Mouse (Mus musculus): ENCODE measurements around the gene Phf3. TPM values are rescaled to one million over a fixed set of nuclear protein-coding genes. Genes with fewer than 3 reads are reported as not detected.

The Phf3 gene
- polyA plus RNA-seq, 1 experiment from 2014 or later: 32.6 TPM

DNA sequence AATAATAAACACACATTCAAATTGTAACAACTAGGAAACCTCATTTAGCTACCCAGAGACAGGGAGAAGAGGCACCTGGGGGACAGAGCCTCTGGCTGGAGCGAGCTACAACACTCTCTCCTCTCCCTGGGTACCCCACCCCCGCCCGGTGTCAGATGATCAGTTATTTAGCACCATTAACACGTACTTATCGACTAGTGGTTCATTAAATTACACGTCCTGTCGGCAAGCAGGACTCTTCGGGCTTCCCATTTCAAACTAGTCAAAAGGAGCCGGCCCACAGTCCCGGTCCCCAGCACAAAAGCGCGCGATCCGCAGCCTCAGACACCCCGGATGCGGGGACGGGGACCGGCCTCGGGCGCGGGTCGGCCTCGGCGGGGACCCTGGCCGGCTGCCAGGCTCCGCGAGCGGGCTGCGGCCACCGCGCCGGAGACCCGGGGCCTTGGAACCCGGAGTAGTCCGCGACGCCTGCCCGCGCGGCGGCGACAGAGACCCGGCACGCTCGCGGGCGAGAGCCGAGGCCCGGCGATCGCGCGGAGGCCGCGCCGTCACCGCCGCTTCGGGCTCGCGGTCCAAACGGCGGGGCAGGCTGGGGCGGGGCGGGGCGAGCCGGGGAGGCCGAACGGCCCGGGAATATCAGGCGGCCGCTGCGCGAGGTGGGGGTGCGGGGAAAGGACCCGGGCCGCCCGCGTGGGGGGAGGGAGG, 733 bp downstream of the Phf3 start:
- WGBS: 2% methylated on average over 79 of the region's 79 CpGs

DNA sequence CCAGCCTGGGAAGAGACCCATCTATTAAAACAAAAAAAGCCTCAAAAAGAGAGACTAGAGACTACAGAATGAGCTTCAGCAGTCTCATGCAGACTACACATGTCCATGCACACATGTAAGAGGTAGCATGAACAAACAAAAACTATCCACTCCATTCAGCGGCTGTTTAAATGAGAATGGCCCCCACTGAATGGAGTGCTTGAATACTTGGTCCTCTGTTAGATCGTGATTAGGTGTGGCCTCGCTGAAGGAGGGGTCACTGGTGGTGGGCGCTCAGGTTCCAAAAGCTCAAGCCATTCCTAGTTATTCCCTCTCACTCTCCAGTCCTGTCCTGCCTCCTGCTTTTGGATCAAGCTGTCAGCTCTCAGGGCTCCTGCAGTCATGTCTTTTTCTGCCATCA, 5.9 kb downstream of the Phf3 start:
- Histone ChIP-seq H3K27ac (replicated peaks) (no peak overlapping the region), H3K9me3 (no peaks in the 10 kb centered on the region), H3K27me3 (replicated peaks; ENCODE audit: low read depth, poor library complexity, severe bottlenecking) (no peaks in the 10 kb centered on the region), H3K4me3 (no peak overlapping the region), H3K36me3 (replicated peaks) (peaks cover 10% of the 10 kb centered on the region), H3K4me1 (peaks cover 6% of the 10 kb centered on the region)
- no peak for DNase-seq (ENCODE audit: low spot score)
- 93% methylated on average over 4 of the region's 4 CpGs for WGBS

More for the DNA sequence above, 733 bp downstream of the Phf3 start:
- no peak for DNase-seq (ENCODE audit: low spot score)
- H3K4me3 ChIP-seq: peak overlapping the region; percentile 92
- peak overlapping the region; percentile 98 for H3K27ac ChIP-seq (replicated peaks)
- H3K36me3 ChIP-seq (replicated peaks): peaks cover 6% of the 10 kb centered on the region
- no peaks in the 10 kb centered on the region for H3K9me3 ChIP-seq
- H3K27me3 ChIP-seq (replicated peaks; ENCODE audit: low read depth, poor library complexity, severe bottlenecking): no peaks in the 10 kb centered on the region
- H3K4me1 ChIP-seq: peaks cover 12% of the 10 kb centered on the region

DNA sequence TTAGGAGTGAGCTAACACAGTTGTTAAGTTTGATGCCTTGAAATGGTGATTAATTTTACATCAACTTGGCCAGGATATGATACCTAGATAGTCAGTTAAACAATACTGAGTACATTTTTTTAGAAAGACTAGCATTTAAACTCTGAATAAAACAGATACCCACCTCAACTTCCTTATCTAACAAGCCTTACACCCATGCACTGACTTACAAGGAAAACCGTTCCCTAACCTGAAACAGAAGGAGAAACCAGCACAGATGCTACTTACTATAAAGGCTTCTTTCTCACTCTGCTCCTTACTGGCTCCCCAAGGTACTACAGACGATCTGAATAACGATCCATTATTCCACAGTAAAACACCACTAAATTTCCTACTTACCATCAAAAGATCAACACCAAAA, 21.2 kb downstream of the Phf3 start:
- Histone ChIP-seq H3K27me3 (replicated peaks; ENCODE audit: low read depth, poor library complexity, severe bottlenecking) (no peaks in the 10 kb centered on the region), H3K4me3 (no peak overlapping the region), H3K36me3 (replicated peaks) (peaks cover 11% of the 10 kb centered on the region), H3K4me1 (no peaks in the 10 kb centered on the region), H3K9me3 (no peaks in the 10 kb centered on the region), H3K27ac (replicated peaks) (no peak overlapping the region)
- 92% methylated on average over 3 of the region's 3 CpGs for WGBS
- DNase-seq (ENCODE audit: low spot score): no peak

DNA sequence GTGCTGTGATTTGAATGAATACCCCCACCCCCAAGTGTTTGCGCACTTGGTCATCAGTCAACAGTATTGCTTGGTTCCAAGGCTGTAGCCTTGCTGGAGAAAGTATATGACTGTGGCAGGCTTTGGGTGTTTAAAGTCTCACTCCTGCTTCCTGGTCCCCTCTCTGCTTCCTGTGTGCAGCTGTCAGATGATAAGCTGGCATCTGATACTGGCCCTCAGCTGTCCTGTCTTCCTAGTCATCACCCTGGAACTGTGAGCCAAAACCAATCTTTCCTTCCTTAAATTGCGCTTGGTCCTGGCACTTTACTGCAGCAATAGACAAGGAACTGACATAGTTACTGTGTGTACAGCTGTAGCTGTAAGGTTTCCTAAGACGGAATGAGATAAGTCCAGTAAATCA, 21.8 kb downstream of the Phf3 start:
- Histone ChIP-seq H3K4me3 (no peak overlapping the region), H3K27ac (replicated peaks) (no peak overlapping the region), H3K27me3 (replicated peaks; ENCODE audit: low read depth, poor library complexity, severe bottlenecking) (no peaks in the 10 kb centered on the region), H3K4me1 (no peaks in the 10 kb centered on the region), H3K36me3 (replicated peaks) (peaks cover 11% of the 10 kb centered on the region), H3K9me3 (no peaks in the 10 kb centered on the region)
- 93% methylated on average over 3 of the region's 3 CpGs for WGBS
- no peak for DNase-seq (ENCODE audit: low spot score)

DNA sequence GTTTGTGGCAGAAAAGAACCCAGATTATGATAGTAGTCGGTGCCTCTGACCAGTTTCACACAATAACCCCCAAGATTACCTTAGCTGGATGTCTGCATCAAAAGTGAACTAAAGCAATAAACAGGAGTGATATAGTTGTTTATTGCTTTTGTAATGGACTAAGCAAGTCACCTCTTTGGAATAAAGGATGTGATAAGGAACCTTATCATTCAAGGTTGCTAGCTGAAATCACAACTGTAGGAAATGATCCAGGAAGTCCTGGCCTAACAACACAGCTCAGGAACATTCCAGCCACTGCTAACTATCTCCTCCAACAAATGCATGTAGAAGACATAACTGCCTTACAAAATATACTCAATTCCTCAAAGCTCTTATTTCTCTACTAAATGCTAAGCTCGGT, 22.8 kb downstream of the Phf3 start:
- Histone ChIP-seq H3K27ac (replicated peaks) (no peak overlapping the region), H3K4me3 (no peak overlapping the region), H3K4me1 (no peaks in the 10 kb centered on the region), H3K36me3 (replicated peaks) (peaks cover 11% of the 10 kb centered on the region), H3K9me3 (no peaks in the 10 kb centered on the region), H3K27me3 (replicated peaks; ENCODE audit: low read depth, poor library complexity, severe bottlenecking) (no peaks in the 10 kb centered on the region)
- 95% methylated on average over 2 of the region's 2 CpGs for WGBS
- DNase-seq (ENCODE audit: low spot score): no peak

DNA sequence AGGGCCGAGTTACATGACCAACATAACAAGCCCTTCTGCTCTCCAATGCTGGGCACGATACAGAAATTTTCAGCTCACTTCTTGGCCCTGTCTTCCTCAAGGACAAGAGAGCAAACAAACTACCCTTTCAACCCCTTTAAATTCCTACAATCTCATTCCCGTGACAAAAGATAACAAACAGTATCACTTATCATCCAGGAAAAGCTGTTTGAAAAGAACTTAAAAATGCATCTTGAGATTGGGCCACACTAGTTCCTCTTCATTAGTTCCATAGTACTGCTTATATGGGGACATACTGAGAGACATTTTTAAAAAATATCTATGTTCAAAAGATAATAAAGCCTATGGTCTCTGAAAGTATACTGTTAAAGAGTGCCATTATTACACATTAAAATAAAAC, 23.8 kb downstream of the Phf3 start:
- DNase-seq (ENCODE audit: low spot score): no peak
- no peak overlapping the region for H3K27ac ChIP-seq (replicated peaks)
- 83% methylated on average over 3 of the region's 3 CpGs for WGBS
- no peaks in the 10 kb centered on the region for H3K27me3 ChIP-seq (replicated peaks; ENCODE audit: low read depth, poor library complexity, severe bottlenecking)
- no peaks in the 10 kb centered on the region for H3K9me3 ChIP-seq
- no peaks in the 10 kb centered on the region for H3K4me1 ChIP-seq
- H3K36me3 ChIP-seq (replicated peaks): peaks cover 11% of the 10 kb centered on the region
- no peak overlapping the region for H3K4me3 ChIP-seq

DNA sequence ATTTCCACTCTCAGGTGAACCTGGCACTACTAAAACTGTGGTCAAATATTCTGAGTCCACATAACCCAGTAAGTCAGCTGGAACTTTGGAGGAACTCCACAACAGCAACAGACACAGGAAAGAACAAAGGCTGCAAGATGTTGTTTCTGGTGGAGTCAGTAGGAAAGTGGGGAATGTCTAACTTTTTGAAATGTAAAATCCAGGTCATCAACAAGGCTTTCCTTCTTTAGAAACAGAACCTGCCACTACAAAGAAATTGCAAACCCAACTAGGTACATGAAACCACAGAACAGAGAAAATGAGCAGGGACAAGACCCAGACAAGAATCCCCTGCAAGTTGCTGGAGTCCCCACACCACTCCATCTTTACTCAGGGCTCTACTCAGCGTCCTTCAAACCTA, 26.0 kb downstream of the Phf3 start:
- no peak for DNase-seq (ENCODE audit: low spot score)
- Histone ChIP-seq H3K4me1 (no peaks in the 10 kb centered on the region), H3K27ac (replicated peaks) (no peak overlapping the region), H3K27me3 (replicated peaks; ENCODE audit: low read depth, poor library complexity, severe bottlenecking) (no peaks in the 10 kb centered on the region), H3K4me3 (no peak overlapping the region), H3K9me3 (no peaks in the 10 kb centered on the region), H3K36me3 (replicated peaks) (peaks cover 11% of the 10 kb centered on the region)
- 62% methylated on average over 1 of the region's 1 CpGs for WGBS

DNA sequence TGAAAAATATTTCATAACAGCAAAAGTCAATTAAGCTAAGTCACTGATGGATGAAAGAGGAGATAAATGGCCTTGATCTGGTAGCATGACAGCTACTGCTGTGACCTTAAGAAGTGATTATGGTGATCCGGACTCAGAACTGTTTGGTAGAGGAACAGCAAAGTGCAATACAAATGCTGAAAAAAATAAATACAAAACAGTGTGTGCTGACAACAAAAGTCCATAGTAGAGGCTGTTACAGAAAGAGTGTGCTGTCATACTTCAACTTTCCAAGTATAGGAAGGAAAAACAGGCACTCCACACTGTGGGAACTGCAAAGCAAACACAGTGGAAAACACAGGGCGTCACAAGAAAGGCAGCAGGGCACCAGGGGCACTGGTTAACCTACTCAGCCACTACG, 34.1 kb downstream of the Phf3 start:
- H3K36me3 ChIP-seq (replicated peaks): peaks cover 42% of the 10 kb centered on the region
- 87% methylated on average over 3 of the region's 3 CpGs for WGBS
- no peak overlapping the region for H3K27ac ChIP-seq (replicated peaks)
- no peaks in the 10 kb centered on the region for H3K9me3 ChIP-seq
- DNase-seq (ENCODE audit: low spot score): no peak
- no peaks in the 10 kb centered on the region for H3K27me3 ChIP-seq (replicated peaks; ENCODE audit: low read depth, poor library complexity, severe bottlenecking)
- no peaks in the 10 kb centered on the region for H3K4me1 ChIP-seq
- no peak overlapping the region for H3K4me3 ChIP-seq

DNA sequence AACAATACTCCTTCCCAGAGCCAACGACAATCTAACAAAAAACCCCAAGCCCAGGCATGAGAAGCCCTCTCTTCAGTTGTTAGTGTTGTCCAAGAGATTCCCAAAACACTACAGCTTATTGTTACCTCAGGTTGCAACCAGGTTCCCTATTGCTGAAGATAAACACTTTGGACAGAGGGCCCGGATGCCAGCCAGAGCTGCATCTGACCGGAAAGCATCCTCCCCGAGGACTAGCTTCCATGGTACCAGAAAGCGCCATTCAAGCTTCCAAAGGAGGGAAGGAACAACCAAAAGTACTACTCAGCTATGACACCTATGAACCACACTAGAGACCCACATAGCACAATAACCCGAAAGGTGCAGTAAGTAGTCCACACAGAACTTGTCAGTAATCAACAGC, 38.2 kb downstream of the Phf3 start:
- Histone ChIP-seq H3K9me3 (no peaks in the 10 kb centered on the region), H3K36me3 (replicated peaks) (peaks cover 38% of the 10 kb centered on the region), H3K27me3 (replicated peaks; ENCODE audit: low read depth, poor library complexity, severe bottlenecking) (no peaks in the 10 kb centered on the region), H3K27ac (replicated peaks) (no peak overlapping the region), H3K4me1 (no peaks in the 10 kb centered on the region), H3K4me3 (no peak overlapping the region)
- 93% methylated on average over 6 of the region's 6 CpGs for WGBS
- no peak for DNase-seq (ENCODE audit: low spot score)

DNA sequence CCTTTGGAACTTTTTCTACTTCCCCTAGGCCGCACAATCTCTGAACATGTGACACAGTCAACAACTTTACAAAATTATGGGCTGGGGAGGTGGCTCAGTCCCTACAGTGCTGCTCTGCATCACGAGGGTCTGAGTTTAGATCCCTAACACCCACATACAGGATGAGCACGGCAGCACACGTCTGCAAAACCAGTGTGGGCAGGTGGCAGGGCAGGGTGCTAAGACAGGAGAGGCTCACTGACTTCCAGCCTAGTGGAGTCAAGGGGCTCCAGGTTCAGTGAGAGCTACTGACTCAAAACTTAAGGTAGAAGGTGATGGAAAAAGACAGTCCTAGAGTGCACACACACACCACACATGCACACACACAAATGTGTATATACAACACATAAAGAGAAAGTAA, 40.9 kb downstream of the Phf3 start:
- no peak for DNase-seq (ENCODE audit: low spot score)
- Histone ChIP-seq H3K27me3 (replicated peaks; ENCODE audit: low read depth, poor library complexity, severe bottlenecking) (no peaks in the 10 kb centered on the region), H3K4me3 (no peak overlapping the region), H3K9me3 (no peaks in the 10 kb centered on the region), H3K4me1 (no peaks in the 10 kb centered on the region), H3K36me3 (replicated peaks) (peaks cover 56% of the 10 kb centered on the region), H3K27ac (replicated peaks) (no peak overlapping the region)
- WGBS: 93% methylated on average over 4 of the region's 4 CpGs

DNA sequence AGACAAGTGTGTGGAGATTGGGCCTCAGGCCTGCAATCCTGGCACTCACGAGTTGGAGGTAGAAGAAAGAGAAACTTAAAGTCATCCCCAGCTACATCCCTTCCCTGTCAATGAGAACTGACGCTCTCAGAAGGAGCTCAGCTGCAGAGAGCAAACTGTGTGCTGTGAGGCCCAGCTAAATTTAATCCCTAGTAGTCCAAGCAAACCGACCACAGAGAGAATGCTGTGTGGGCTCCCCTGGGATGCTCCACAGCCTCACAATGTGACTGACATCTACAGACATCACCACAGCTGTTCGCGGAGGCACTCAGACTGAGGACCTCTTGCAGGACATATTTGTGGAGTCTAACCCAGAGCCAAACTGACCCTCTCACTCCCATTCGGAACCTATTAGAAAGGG, 54.3 kb downstream of the Phf3 start:
- H3K4me3 ChIP-seq: no peak overlapping the region
- peaks cover 69% of the 10 kb centered on the region for H3K36me3 ChIP-seq (replicated peaks)
- no peak overlapping the region for H3K27ac ChIP-seq (replicated peaks)
- H3K4me1 ChIP-seq: no peaks in the 10 kb centered on the region
- DNase-seq (ENCODE audit: low spot score): no peak
- 87% methylated on average over 6 of the region's 6 CpGs for WGBS
- no peaks in the 10 kb centered on the region for H3K27me3 ChIP-seq (replicated peaks; ENCODE audit: low read depth, poor library complexity, severe bottlenecking)
- H3K9me3 ChIP-seq: no peaks in the 10 kb centered on the region

DNA sequence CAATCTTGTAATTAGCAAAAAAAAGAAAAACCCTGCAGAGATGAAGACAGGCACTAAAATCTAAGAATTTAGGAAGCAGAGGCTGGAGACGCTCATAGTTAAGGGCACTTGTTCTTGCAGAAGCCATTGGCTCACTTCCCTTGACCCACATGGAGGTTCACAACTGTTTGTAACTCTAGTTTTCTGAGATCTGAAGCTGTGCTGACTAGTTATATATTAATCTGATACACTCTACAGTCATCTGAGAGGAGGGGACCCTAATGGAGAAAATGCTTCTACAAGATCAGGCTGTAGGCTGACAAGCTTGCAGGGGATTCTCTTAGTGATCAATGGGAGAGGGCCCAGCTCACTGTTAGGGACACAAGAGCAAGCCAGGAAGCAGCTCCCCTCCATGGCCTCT, 58.1 kb downstream of the Phf3 start:
- Histone ChIP-seq H3K4me1 (no peaks in the 10 kb centered on the region), H3K27ac (replicated peaks) (no peak overlapping the region), H3K4me3 (no peak overlapping the region), H3K36me3 (replicated peaks) (peaks cover 87% of the 10 kb centered on the region), H3K9me3 (no peaks in the 10 kb centered on the region), H3K27me3 (replicated peaks; ENCODE audit: low read depth, poor library complexity, severe bottlenecking) (no peaks in the 10 kb centered on the region)
- 92% methylated on average over 1 of the region's 1 CpGs for WGBS
- no peak for DNase-seq (ENCODE audit: low spot score)

DNA sequence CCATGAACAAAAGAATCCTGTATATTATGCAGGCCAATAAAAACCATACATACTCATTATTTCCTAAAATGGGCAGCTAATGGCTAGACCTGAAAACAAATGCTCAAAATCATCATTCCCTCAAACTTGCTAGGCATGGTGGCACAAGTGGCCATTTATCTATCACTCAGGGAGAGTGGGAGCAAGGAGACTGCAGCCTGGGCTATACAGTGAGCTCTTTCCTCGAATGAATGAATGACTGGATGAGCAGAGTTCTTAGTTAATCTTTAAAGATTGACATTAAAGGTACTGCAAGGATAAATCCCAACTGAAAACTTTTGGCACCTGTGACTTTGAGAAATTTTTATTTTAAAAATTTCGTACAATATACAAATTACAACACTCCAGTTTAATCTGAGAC, 58.7 kb downstream of the Phf3 start:
- no peak overlapping the region for H3K4me3 ChIP-seq
- 90% methylated on average over 2 of the region's 2 CpGs for WGBS
- DNase-seq (ENCODE audit: low spot score): no peak
- H3K4me1 ChIP-seq: no peaks in the 10 kb centered on the region
- H3K27ac ChIP-seq (replicated peaks): no peak overlapping the region
- peaks cover 87% of the 10 kb centered on the region for H3K36me3 ChIP-seq (replicated peaks)
- H3K27me3 ChIP-seq (replicated peaks; ENCODE audit: low read depth, poor library complexity, severe bottlenecking): no peaks in the 10 kb centered on the region
- H3K9me3 ChIP-seq: no peaks in the 10 kb centered on the region

Measured in embryonic facial prominence, embryonic 10.5 days (tissue).